Mouse (Mus musculus) E14TG2a.4 (cell line): ENCODE results near the gene Tmc3.

Source experiments
- CTCF ChIP-seq: conservative IDR thresholded peaks from 2 replicates; pipeline ENCODE4 v1.5.1; 2014; ENCODE audit warnings: low read length
- POU5F1 ChIP-seq: IDR thresholded peaks from 2 replicates; pipeline ENCODE4 v1.6.1; 2014; ENCODE audit warnings: low read length, borderline replicate concordance

DNA sequence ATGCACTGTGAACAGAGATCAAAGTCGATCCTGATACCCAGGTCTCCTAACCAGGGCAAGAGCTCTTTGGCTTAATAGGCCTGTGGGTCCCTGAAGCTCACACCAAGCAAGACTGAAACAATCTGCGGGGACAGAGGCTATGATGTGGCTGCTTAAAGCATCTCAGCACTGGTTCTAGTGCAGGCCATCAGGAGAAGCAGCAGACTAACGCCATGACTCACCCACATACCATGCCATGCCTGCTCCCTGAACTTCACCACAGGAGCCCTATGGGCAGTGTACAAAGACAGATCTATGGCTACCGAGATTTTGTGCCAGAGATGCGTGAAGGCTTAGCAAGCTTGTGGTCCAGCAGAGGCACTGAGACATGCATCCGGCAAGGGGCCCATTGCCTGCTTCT, 86.8 kb downstream of the Tmc3 start:
- no peak for TF ChIP-seq CTCF
- TF ChIP-seq POU5F1, result no peak
